Mouse (Mus musculus) ovary, postnatal 10 days (tissue): ENCODE results near the gene Kat6b.

Source experiments
- DNase-seq: peaks from one replicate; pipeline ENCODE4 v3.0.0; 2022; ENCODE audit warnings: low spot score

Gene Kat6b

GRCm38 (mm10) chr14:21523234-21523633 is 42.0 kb downstream of the Kat6b start:
- no peak for DNase-seq

DNA sequence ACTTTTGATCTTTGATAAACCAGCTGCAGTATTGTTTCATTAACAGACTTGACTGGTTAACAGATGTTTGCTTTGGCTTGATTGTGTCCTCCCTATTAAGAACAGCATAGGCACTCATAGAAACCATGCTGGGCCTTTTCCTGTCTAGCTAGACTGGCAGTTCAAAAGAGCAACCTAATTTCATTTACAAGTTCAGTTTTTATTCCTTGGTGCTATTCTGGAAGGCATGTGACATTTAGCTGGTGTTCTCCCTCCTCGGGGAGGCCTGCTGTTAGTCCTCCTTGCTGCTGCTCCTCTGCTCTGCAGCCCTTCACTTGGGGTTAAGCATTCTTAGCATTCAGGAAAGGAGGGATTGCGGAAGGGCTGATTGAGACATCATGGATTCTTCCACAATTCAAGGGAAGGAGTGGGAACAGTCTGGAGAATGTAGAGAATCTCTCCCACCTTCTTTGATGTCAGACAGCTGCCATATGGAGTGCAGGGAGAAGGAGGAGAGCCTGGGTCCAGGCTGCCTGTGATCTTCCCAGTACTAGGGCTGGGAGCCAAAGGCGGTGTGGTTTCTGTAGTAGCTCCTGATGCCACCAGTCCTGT is 42.7 kb downstream of the Kat6b start:
- no peak for DNase-seq

- DNase-seq: no peak
These were observed 44.4 kb downstream of the Kat6b start for GRCm38 (mm10) chr14:21525674-21526073.

DNA sequence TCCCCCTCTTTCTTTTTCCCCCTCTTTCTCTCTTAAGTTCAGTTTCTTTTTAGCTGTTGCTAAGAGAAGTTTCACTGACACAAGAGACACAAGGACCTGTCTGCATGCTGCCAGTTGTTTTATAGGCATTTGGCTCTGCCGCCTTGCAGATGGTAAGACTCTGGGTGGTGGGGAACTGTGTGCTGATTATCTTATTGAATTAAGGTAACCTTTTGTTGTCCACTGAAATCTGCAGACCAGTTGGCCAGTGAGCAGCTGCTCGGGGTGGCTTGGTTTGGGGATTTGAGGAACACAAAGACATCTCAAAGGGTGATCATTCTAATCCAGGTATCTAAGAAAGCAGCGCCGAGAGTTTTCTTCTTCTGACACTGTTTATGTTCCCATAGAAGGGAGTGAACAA is 52.3 kb downstream of the Kat6b start:
- DNase-seq: no peak

GRCm38 (mm10) chr14:21534066-21534465 is 52.8 kb downstream of the Kat6b start:
- no peak for DNase-seq

DNA sequence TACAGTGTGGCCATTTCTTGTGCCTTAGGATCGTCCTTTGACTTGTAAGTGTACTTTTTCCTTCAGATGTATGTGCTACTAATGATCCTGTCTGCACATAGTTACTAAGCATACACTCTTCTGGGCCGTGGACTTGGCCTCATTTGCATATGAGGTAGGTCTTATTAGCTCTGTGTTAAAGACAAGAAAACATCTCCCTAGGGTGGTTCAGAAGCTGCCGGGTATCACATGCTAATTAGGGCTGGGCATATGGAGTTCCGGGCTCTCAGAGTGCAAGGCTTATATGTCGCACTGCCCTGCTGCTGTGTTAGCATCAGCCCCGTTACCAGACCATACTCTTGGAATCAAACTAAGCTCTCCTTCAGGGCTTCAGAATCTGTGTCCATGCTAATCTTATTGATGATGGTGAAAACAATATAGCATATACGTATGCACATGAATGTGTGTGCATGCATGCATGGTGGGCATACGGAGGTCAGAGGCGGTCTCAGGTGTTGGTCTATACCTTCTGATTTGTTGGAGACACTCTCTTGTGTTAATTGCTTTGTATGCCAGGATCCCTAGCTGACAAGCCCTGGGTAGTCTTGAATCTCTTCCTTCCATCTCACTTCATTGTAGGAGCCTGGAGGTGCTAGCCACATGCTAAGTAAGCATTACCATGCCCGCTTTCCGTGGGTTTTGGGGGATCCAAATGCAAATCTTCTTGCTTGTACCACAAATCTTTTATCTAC is 53.5 kb downstream of the Kat6b start:
- DNase-seq: no peak

DNA sequence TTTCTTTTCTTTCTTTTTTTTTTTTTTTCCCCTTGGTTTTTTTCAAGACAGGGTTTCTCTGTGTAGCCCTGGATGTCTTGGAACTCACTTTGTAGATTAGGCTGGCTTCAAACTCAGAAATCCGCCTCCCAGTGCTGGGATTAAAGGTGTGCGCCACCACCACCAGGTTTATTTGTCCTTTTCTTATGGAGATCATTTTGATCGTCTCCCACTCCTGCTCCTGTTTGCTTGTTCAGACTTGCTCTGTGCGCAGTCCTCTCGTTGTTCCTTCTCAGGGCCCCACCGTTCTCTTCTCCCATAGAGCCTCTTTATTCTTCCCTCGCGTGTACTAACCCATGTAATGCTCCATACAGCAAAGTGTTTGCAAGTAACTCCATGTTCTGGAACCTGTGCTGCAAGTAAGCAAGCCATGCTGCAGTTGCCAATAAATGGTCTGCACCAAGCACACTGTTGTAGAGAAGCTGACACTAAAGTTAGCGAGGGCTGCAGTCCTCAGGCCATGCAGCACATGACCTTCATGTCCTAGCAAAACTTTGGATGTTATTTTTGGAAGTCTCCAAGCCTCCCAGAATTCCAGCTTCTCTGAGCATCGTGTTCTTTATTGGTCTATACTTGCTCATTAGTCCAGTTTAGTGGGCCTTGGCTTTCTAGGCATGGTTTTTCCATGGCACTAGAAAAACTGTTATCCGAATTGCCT is 55.4 kb downstream of the Kat6b start:
- no peak for DNase-seq

DNA sequence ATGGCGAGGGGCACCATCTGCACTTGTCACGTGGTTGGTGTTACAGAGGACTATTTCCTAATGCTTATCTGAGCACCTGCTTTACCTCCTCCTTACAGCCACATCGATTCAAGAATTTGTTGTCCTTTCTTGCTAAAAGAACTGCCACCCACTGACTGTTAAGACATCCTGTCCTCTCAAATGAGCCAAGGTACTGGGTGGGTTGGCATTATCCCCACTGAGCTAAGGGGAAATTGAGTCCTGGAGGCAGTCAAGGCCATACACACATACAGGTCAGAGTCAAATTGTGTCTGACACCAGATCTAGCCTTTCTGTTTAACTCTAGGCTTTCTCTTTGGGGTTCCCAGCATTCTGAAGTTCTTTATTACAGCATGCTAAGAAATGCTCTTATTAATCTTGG is 56.6 kb downstream of the Kat6b start:
- no peak for DNase-seq

GRCm38 (mm10) chr14:21539731-21540130 is 58.5 kb downstream of the Kat6b start:
- DNase-seq: no peak

DNA sequence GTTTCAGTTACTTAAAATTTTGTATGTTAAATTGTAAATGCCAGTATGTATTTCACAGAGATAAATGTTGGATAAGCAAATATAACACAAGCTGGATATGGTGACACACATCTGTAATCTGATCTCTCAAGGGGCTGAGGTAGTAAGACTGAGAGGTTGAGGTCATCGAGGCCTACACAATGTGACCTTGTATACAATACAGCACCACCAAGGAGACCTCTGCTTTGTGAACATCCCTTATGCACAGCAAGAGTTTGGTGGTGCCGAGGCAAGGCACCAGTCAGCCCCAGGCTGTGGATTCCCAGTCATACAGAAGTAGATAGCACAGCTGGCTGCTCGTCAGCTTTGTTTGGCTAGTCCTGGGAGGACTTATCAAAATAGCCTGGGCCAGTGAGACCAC is 59.1 kb downstream of the Kat6b start:
- no peak for DNase-seq

GRCm38 (mm10) chr14:21545529-21545928 is 64.3 kb downstream of the Kat6b start:
- DNase-seq: no peak

DNA sequence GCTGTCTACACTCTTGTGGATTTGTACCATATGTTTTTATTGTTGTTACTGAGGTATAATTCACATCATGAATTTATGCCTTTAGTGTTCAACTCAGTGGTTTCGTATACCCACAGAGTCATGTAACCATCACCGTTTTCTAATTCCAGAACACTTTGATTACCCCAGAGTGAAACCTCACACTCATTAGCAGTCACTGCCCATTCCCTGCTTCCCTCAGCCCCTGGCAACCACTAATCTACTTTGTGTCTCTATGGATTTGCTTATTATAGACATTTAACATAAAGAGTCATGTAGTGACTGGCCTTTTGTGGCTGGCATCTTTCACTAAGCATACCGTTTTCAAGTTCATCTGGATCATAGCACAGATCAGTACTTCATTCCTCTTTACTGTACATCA is 65.1 kb downstream of the Kat6b start:
- no peak for DNase-seq

DNA sequence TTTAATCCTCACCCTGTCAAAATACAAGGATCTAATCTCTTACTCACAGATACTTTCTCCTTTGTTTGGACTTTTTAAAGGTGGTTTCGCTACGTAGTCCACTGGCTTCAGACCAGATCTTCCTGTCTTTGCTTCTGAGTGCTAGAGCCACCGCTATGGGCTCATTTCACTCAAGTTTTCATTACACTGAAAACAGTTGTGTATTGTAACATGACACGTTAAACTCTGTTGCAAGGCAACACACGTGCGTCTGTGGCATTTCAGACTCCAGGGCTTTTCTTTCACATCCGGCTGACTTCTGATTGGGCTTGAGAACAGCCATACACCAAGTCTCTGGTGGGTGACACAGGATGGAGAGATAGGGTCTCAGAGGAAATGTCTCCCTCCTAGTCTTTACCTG is 66.1 kb downstream of the Kat6b start:
- DNase-seq: no peak

DNA sequence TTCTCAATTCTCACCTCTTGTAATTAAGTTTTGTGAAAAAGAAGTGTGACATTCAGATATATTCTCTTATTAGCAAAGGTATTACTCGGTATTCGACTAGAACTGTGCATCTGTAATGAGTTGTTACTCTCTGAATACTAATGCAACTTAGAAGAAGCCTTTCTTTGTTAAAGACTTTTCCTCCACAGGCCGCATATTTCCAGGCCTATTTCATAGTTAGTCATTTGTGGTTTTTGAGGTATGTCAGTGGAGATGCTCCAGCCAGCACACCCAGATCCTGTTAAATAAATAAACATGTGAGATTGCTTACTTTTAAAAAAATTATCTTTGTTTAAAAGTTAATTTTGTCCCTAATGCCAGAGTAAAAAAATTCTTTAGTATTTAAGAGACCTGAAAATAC is 66.7 kb downstream of the Kat6b start:
- no peak for DNase-seq

- no peak for DNase-seq
These were observed 67.8 kb downstream of the Kat6b start for GRCm38 (mm10) chr14:21548952-21549607.

DNA sequence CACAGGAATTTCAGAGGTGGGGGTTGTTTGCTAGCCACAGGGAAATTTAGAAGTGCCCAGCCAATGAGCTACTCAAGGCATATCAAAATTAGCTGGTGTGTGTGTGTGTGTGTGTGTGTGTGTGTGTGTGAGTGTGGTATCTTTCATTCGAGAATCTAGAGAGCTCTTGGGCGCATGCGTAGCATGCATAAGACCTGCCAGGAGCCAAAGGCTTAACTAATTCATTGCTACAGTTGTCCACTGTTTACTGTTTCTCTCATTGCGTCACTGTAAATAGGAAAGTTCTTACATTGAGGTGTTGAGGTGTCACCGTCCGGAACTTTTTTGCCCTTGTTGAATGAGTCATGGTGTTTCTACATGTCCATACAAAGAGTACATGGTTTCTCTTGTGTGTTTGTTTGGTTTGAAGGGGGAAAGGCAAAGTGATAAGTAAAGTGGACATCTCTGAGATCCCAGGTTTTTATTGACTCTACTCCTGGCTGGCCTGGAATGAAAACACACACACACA is 68.4 kb downstream of the Kat6b start:
- no peak for DNase-seq

DNA sequence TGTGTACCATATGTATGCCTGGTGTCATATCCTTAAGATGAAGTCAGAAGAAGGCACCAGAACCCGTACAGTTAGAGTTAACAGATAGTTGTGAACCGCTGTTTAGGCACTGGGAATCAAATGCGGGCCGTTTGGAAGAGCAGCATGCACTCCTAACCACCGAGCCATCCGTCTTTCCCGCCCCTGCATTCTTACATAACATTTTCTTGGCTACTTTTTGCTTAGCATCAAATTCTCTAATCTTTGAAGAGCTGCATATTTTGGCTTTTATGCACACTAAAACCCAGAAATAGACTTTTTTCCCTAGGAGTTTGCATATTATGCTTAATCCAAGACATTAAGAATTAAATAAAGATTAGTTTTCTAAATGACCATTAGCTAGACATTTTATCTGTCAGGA is 69.3 kb downstream of the Kat6b start:
- no peak for DNase-seq

- no peak for DNase-seq
These were observed 70.4 kb downstream of the Kat6b start for GRCm38 (mm10) chr14:21551655-21552054.

- DNase-seq: no peak
These were observed 71.7 kb downstream of the Kat6b start for GRCm38 (mm10) chr14:21552958-21553357.

GRCm38 (mm10) chr14:21554046-21554445 is 72.8 kb downstream of the Kat6b start:
- DNase-seq: no peak

DNA sequence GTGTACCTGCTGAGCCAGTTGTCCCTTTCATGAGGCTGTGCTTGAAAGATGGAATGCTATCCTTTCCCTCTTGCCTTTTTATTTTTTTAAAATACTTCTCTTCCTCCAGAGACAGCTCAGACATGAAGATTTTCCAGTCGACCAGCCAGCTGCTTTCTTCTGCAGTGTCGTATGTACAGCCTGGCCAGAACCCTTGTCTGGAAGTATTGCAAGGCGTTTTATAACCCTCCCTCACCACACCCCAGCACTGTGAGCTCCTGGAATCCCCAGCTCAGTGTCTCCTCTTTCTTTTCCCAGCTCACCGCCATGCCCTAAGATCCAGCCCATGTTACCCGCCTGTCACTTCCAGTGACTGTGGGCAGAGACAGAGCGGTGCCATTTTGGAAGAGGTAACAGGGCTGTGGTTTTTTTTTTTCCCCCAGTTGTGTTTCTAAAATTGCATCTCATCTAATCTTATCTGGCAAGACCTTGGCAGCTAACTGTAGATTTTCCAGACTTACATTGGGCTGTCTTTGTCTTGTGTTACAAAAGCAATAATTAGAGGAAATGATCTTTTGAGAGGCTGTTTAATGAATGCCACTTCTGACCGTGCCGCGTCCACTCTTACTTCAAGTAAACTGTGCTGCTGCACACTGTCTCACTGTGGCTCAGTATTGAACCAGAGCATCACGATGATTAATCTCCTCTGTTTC is 77.4 kb downstream of the Kat6b start:
- DNase-seq: no peak

GRCm38 (mm10) chr14:21559447-21559846 is 78.2 kb downstream of the Kat6b start:
- no peak for DNase-seq
